Mouse (Mus musculus) liver, postnatal 0 days (tissue): Measurements from ENCODE around the gene Glrp1. TPM values are rescaled to one million over a fixed set of nuclear protein-coding genes. Genes with fewer than 3 reads are reported as not detected.

Source experiments
- ATAC-seq: fragments of 200-750 bp; cut with Nextera tagmentation; 2 replicates; pipeline ENCODE4 v1.8.0; 2017; ENCODE audit warnings: mild to moderate bottlenecking, moderate library complexity
- DNase-seq: peaks from one replicate; pipeline ENCODE4 v3.0.0-alpha.2; 2016
- H3K27ac ChIP-seq: fragments of 300-500 bp; sonication (generic); 2 replicates; pipeline ENCODE4 v1.5.1; 2014; ENCODE audit warnings: antibody characterized with exemption, moderate library complexity, mild to moderate bottlenecking, low read depth
- H3K27me3 ChIP-seq: fragments of 300-500 bp; sonication (generic); 2 replicates; pipeline ENCODE4 v1.6.1; 2014; ENCODE audit warnings: low read length, control low read depth, mixed read lengths; ENCODE audit not compliant: insufficient read depth
- H3K36me3 ChIP-seq: fragments of 300-500 bp; sonication (generic); replicated peaks from 2 replicates; pipeline ENCODE4 v1.6.1; 2014; ENCODE audit warnings: mild to moderate bottlenecking, control low read depth, low read length, moderate library complexity, mixed read lengths; ENCODE audit not compliant: insufficient read depth
- H3K4me1 ChIP-seq: fragments of 300-500 bp; sonication (generic); 2 replicates; pipeline ENCODE4 v1.6.1; 2014; ENCODE audit warnings: antibody characterized with exemption, mild to moderate bottlenecking, control low read depth; ENCODE audit not compliant: insufficient read depth
- H3K4me2 ChIP-seq: fragments of 300-500 bp; sonication (generic); 2 replicates; pipeline ENCODE4 v1.6.1; 2014; ENCODE audit warnings: low read depth, mild to moderate bottlenecking, low read length, moderate library complexity, mixed read lengths
- H3K4me3 ChIP-seq: fragments of 300-500 bp; sonication (generic); 2 replicates; pipeline ENCODE4 v1.5.1; 2014; ENCODE audit warnings: low read depth, low read length
- H3K9ac ChIP-seq: fragments of 300-500 bp; sonication (generic); replicated peaks from 2 replicates; pipeline ENCODE4 v1.6.1; 2014; ENCODE audit warnings: mild to moderate bottlenecking, moderate library complexity
- H3K9me3 ChIP-seq: fragments of 300-500 bp; sonication (generic); 2 replicates; pipeline ENCODE4 v1.6.1; 2016; ENCODE audit warnings: mild to moderate bottlenecking, control low read depth, low read length, mixed read lengths
- CTCF ChIP-seq: sonication (generic); IDR thresholded peaks from 2 replicates; pipeline ENCODE4 v1.5.1; 2016; ENCODE audit warnings: antibody characterized with exemption, low read depth
- EP300 ChIP-seq: IDR thresholded peaks from 2 replicates; pipeline ENCODE4 v1.6.1; 2016; ENCODE audit warnings: antibody characterized with exemption, low read depth, mild to moderate bottlenecking
- WGBS: fragments of 180-500 bp; shearing (Covaris S2); extraction: QIAGEN DNeasy Blood & Tissue Kit; methylation state at CpG from one replicate; pipeline ENCODE4 v1.1.7; 2014; ENCODE audit not compliant: insufficient replicate concordance; 5-methylcytosine and 5-hydroxymethylcytosine counted together
- polyA plus RNA-seq: library from polyadenylated mRNA; unstranded; fragments of >200 nt; fragmentation: Nextera tagmentation; extraction: Ambion mirVana; gene quantifications from 2 replicates; pipeline ENCODE4 v1.2.1, GENCODE M21; 2015

The Glrp1 gene
- polyA plus RNA-seq, 1 experiment from 2014 or later: 0.11 TPM

DNA sequence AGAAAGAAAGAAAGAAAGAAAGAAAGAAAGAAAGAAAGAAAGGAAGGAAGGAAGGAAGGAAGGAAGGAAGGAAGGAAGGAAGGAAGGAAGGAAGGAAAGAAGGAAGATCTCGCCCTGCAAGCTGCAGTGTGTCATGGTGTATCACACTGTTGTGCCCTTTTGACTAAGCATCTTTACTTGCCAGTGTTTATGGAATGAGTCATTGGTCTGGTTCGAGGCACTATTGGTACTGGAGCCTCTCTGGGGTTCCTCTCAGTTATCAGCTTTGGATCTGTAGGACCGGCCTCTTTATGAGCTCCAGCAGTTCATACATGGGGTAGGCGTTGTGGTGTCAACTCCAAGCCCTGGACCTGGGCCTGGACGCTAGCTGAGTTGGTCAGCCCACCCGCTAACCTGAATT lies 57.7 kb downstream of the Glrp1 start:
- no peaks in the 10 kb centered on the region for H3K36me3 ChIP-seq
- no peaks in the 10 kb centered on the region for H3K9me3 ChIP-seq
- TF ChIP-seq CTCF: no peak
- no peak for TF ChIP-seq EP300
- no peaks in the 10 kb centered on the region for H3K27me3 ChIP-seq
- WGBS: 77% methylated on average over 6 of the region's 6 CpGs
- no peaks in the 10 kb centered on the region for H3K4me1 ChIP-seq
- H3K4me3 ChIP-seq: no peak overlapping the region
- no peak overlapping the region for H3K4me2 ChIP-seq
- H3K9ac ChIP-seq: no peak overlapping the region
- ATAC-seq: no peak
- H3K27ac ChIP-seq: no peak overlapping the region
- DNase-seq: no peak

DNA sequence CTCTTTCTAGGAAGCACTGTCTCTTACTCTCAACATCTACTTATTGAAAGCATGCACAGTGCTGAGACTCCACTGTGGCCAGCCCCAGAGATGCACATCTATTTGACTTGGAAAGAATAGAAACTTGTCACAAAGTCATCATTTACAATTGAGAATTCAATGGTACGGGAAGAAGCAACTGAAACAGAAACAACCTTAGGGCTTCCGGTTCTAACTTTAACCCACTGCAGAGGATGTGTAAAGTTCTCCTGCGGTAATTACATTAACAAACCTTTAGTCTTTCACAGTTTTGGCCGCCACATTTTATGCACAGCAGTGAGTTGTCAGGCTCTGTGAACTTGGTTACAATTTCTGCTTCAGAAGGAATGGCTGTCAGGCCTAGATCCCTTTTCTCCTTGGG lies 59.2 kb downstream of the Glrp1 start:
- H3K27ac ChIP-seq: no peak overlapping the region
- ATAC-seq: no peak
- no peak overlapping the region for H3K9ac ChIP-seq
- DNase-seq: no peak
- WGBS: 77% methylated on average over 4 of the region's 4 CpGs
- H3K27me3 ChIP-seq: no peaks in the 10 kb centered on the region
- no peak overlapping the region for H3K4me2 ChIP-seq
- no peaks in the 10 kb centered on the region for H3K9me3 ChIP-seq
- no peaks in the 10 kb centered on the region for H3K4me1 ChIP-seq
- H3K4me3 ChIP-seq: no peak overlapping the region
- H3K36me3 ChIP-seq: no peaks in the 10 kb centered on the region
- no peak for TF ChIP-seq EP300
- TF ChIP-seq CTCF: no peak

Other genes starting within 250 kb of the Glrp1 start
- 31.4 and 37.0 TPM in 2 replicates for gene Hjurp, start 232.4 kb downstream of the Glrp1 start, polyA plus RNA-seq
- not detected in 2 replicates for gene Trpm8, start 232.4 kb downstream of the Glrp1 start, polyA plus RNA-seq
- 738 and 756 TPM in 2 replicates for gene Spp2, start 103.1 kb downstream of the Glrp1 start, polyA plus RNA-seq
- 1.5 and 1.7 TPM in 2 replicates for gene Arl4c, start 192.2 kb upstream of the Glrp1 start, polyA plus RNA-seq